Mouse (Mus musculus) liver, adult 2 months (tissue): Measurements from ENCODE around the gene Gm2115.

Experiments
- CTCF ChIP-seq: fragments of 200-500 bp; IDR thresholded peaks from 2 replicates; pipeline ENCODE4 v1.5.1; 2011; ENCODE audit warnings: low read depth, low read length, control low read depth
- POLR2A ChIP-seq: fragments of 200-500 bp; IDR thresholded peaks from 2 replicates; pipeline ENCODE4 v1.6.1; 2011; ENCODE audit warnings: low read length, control low read depth; ENCODE audit not compliant: insufficient read depth; ENCODE audit errors: extremely low read depth

DNA sequence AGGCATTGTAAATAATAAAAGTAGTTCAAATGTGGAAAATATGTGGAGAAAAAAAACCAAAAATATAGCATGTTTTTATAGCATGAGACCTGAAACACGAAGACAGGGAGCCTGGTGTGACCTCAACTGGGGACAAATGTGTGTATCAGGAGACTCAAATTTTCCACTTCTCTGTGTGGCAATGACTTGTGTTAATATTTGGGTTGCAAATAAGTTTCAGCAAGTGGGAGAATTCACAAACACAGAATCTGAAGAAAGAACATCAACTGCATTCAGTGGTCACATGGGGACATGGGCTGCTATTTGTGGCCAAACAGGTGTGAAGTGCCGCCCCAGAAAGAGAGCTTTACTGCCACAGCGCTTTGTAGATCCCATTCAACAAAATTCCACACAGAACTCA lies 67.9 kb downstream of the Gm2115 start:
- TF ChIP-seq CTCF (no peak), POLR2A (no peak)
